Mouse (Mus musculus) heart, embryonic 15.5 days (tissue): ENCODE measurements around the gene Fitm1. TPM values are rescaled to one million over a fixed set of nuclear protein-coding genes. Genes with fewer than 3 reads are reported as not detected.

Source experiments
- ATAC-seq: fragments of 200-750 bp; cut with Nextera tagmentation; replicated peaks from 2 replicates; pipeline ENCODE4 v1.8.0; 2017; ENCODE audit warnings: low read depth, moderate TSS enrichment; ENCODE audit not compliant: insufficient number of reproducible peaks, insufficient read depth, low FRiP score
- H3K27ac ChIP-seq: fragments of 300-500 bp; sonication (generic); 2 replicates; pipeline ENCODE4 v1.5.1; 2015; ENCODE audit warnings: mild to moderate bottlenecking, inconsistent platforms
- H3K27me3 ChIP-seq: fragments of 300-500 bp; sonication (generic); 2 replicates; pipeline ENCODE4 v1.6.1; 2015; ENCODE audit warnings: inconsistent platforms
- H3K36me3 ChIP-seq: fragments of 300-500 bp; sonication (generic); 2 replicates; pipeline ENCODE4 v1.6.1; 2015; ENCODE audit warnings: mild to moderate bottlenecking, inconsistent platforms
- H3K4me1 ChIP-seq: fragments of 300-500 bp; sonication (generic); replicated peaks from 2 replicates; pipeline ENCODE4 v1.6.1; 2015; ENCODE audit warnings: inconsistent platforms
- H3K4me2 ChIP-seq: fragments of 300-500 bp; sonication (generic); 2 replicates; pipeline ENCODE4 v1.6.1; 2015; ENCODE audit warnings: inconsistent platforms, mild to moderate bottlenecking, moderate library complexity
- H3K4me3 ChIP-seq: fragments of 300-500 bp; sonication (generic); 2 replicates; pipeline ENCODE4 v1.5.1; 2015; ENCODE audit warnings: mild to moderate bottlenecking, inconsistent platforms
- H3K9ac ChIP-seq: fragments of 300-500 bp; sonication (generic); 2 replicates; pipeline ENCODE4 v1.6.1; 2015; ENCODE audit warnings: mild to moderate bottlenecking, inconsistent platforms
- H3K9me3 ChIP-seq: fragments of 300-500 bp; sonication (generic); replicated peaks from 2 replicates; pipeline ENCODE4 v1.6.1; 2016; ENCODE audit warnings: inconsistent platforms
- WGBS: fragments of 180-500 bp; shearing (Covaris S2); methylation state at CpG from one replicate; pipeline ENCODE4 v1.1.7; 2015; ENCODE audit warnings: mixed read lengths; 5-methylcytosine and 5-hydroxymethylcytosine counted together
- polyA plus RNA-seq: library from polyadenylated mRNA; unstranded; fragments of >200 nt; fragmentation: Nextera tagmentation; extraction: Ambion mirVana; gene quantifications from 2 replicates; pipeline ENCODE4 v1.2.1, GENCODE M21; 2015

The Fitm1 gene
- polyA plus RNA-seq, 1 experiment from 2014 or later: 81.7 TPM

- peaks cover 61% of the 10 kb centered on the region for H3K36me3 ChIP-seq
- no peaks in the 10 kb centered on the region for H3K27me3 ChIP-seq
- no peak for ATAC-seq
- peak within 1 kb of the TSS; percentile 55 for H3K4me3 ChIP-seq
- H3K9ac ChIP-seq: peak within 1 kb of the TSS; percentile 69
- WGBS: 83% methylated on average over 7 of the region's 7 CpGs
- H3K4me1 ChIP-seq: peaks cover 18% of the 10 kb centered on the region
- peak within 1 kb of the TSS; percentile 82 for H3K27ac ChIP-seq
- H3K4me2 ChIP-seq: peak within 1 kb of the TSS; percentile 75
- no peaks in the 10 kb centered on the region for H3K9me3 ChIP-seq
Measured at GRCm38 (mm10) chr14:55603271-55603632, 27.8 kb downstream of the Fitm1 start, which contains the start of gene Irf9. Gene Irf9 (plus strand): TSS chr14:55603571.

- H3K9me3 ChIP-seq: no peaks in the 10 kb centered on the region
- peak overlapping the region; percentile 69 for H3K9ac ChIP-seq
- peak overlapping the region; percentile 75 for H3K4me2 ChIP-seq
- H3K27ac ChIP-seq: peak overlapping the region; percentile 82
- peaks cover 59% of the 10 kb centered on the region for H3K36me3 ChIP-seq
- peak overlapping the region; percentile 55 for H3K4me3 ChIP-seq
- no peaks in the 10 kb centered on the region for H3K27me3 ChIP-seq
- peaks cover 18% of the 10 kb centered on the region for H3K4me1 ChIP-seq
- WGBS: 14% methylated on average over 19 of the region's 19 CpGs
- ATAC-seq: peak; percentile 82
Measured at GRCm38 (mm10) chr14:55603633-55604576, 28.5 kb downstream of the Fitm1 start.

GRCm38 (mm10) chr14:55604823-55605222 is 29.4 kb downstream of the Fitm1 start:
- H3K4me3 ChIP-seq: peak overlapping the region; percentile 55
- no peak for ATAC-seq
- no peaks in the 10 kb centered on the region for H3K27me3 ChIP-seq
- H3K9ac ChIP-seq: no peak overlapping the region
- H3K36me3 ChIP-seq: peaks cover 59% of the 10 kb centered on the region
- WGBS: 89% methylated on average over 11 of the region's 11 CpGs
- H3K27ac ChIP-seq: peak overlapping the region; percentile 82; the same call in 1 of the 2 replicates
- no peaks in the 10 kb centered on the region for H3K9me3 ChIP-seq
- H3K4me2 ChIP-seq: peak overlapping the region; percentile 75
- H3K4me1 ChIP-seq: peaks cover 18% of the 10 kb centered on the region

- ATAC-seq: no peak
- H3K9ac ChIP-seq: no peak overlapping the region
- H3K27ac ChIP-seq: no peak overlapping the region
- 79% methylated on average over 16 of the region's 16 CpGs for WGBS
- H3K9me3 ChIP-seq: no peaks in the 10 kb centered on the region
- H3K4me2 ChIP-seq: no peak overlapping the region
- H3K27me3 ChIP-seq: no peaks in the 10 kb centered on the region
- no peak overlapping the region for H3K4me3 ChIP-seq
- H3K4me1 ChIP-seq: peaks cover 18% of the 10 kb centered on the region
- peaks cover 57% of the 10 kb centered on the region for H3K36me3 ChIP-seq
Measured at GRCm38 (mm10) chr14:55605743-55606459, 30.5 kb downstream of the Fitm1 start.

- H3K36me3 ChIP-seq: peaks cover 35% of the 10 kb centered on the region
- peaks cover 23% of the 10 kb centered on the region for H3K4me1 ChIP-seq
- no peak overlapping the region for H3K4me3 ChIP-seq
- no peak for ATAC-seq
- H3K27me3 ChIP-seq: no peaks in the 10 kb centered on the region
- H3K27ac ChIP-seq: no peak overlapping the region
- no peak overlapping the region for H3K4me2 ChIP-seq
- H3K9me3 ChIP-seq: no peaks in the 10 kb centered on the region
- H3K9ac ChIP-seq: no peak overlapping the region
- 94% methylated on average over 6 of the region's 6 CpGs for WGBS
Measured at GRCm38 (mm10) chr14:55608339-55608738, 32.9 kb downstream of the Fitm1 start.

- H3K4me3 ChIP-seq: no peak overlapping the region
- no peaks in the 10 kb centered on the region for H3K27me3 ChIP-seq
- 30% methylated on average over 6 of the region's 6 CpGs for WGBS
- no peak overlapping the region for H3K4me2 ChIP-seq
- H3K27ac ChIP-seq: 0 out of 2 replicates have a peak overlapping the region, but pooled peaks have one; percentile 26
- no peak overlapping the region for H3K9ac ChIP-seq
- H3K36me3 ChIP-seq: peaks cover 15% of the 10 kb centered on the region
- no peaks in the 10 kb centered on the region for H3K9me3 ChIP-seq
- H3K4me1 ChIP-seq: peaks cover 9% of the 10 kb centered on the region
- ATAC-seq: no peak
Measured at GRCm38 (mm10) chr14:55613346-55613745, 37.9 kb downstream of the Fitm1 start.

- H3K4me1 ChIP-seq: peaks cover 15% of the 10 kb centered on the region
- no peaks in the 10 kb centered on the region for H3K9me3 ChIP-seq
- no peaks in the 10 kb centered on the region for H3K27me3 ChIP-seq
- peaks cover 3% of the 10 kb centered on the region for H3K36me3 ChIP-seq
- H3K4me2 ChIP-seq: no peak overlapping the region
- ATAC-seq: no peak
- no peak overlapping the region for H3K4me3 ChIP-seq
- no peak overlapping the region for H3K9ac ChIP-seq
- WGBS: 58% methylated on average over 7 of the region's 7 CpGs
- H3K27ac ChIP-seq: no peak overlapping the region
Measured at GRCm38 (mm10) chr14:55614565-55615178, 39.3 kb downstream of the Fitm1 start.

GRCm38 (mm10) chr14:55615876-55616275 is 40.5 kb downstream of the Fitm1 start:
- Histone ChIP-seq H3K9ac (no peak overlapping the region), H3K4me2 (no peak overlapping the region), H3K9me3 (no peaks in the 10 kb centered on the region), H3K4me3 (no peak overlapping the region), H3K36me3 (no peaks in the 10 kb centered on the region), H3K27me3 (no peaks in the 10 kb centered on the region), H3K27ac (no peak overlapping the region), H3K4me1 (peaks cover 15% of the 10 kb centered on the region)
- ATAC-seq: no peak
- 58% methylated on average over 2 of the region's 2 CpGs for WGBS

- Histone ChIP-seq H3K9me3 (no peaks in the 10 kb centered on the region), H3K4me3 (no peak overlapping the region), H3K36me3 (no peaks in the 10 kb centered on the region), H3K9ac (no peak overlapping the region), H3K4me1 (peaks cover 15% of the 10 kb centered on the region), H3K4me2 (no peak overlapping the region), H3K27me3 (no peaks in the 10 kb centered on the region), H3K27ac (no peak overlapping the region)
- no peak for ATAC-seq
- 82% methylated on average over 2 of the region's 2 CpGs for WGBS
Measured at GRCm38 (mm10) chr14:55616844-55617243, 41.4 kb downstream of the Fitm1 start.

GRCm38 (mm10) chr14:55617822-55618221 is 42.4 kb downstream of the Fitm1 start, which contains the start of gene Rec8:
Gene Rec8 (plus strand): TSS chr14:55618037.
- no peaks in the 10 kb centered on the region for H3K36me3 ChIP-seq
- ATAC-seq: peak; percentile 83
- H3K27ac ChIP-seq: no peak within 1 kb of the TSS
- H3K9ac ChIP-seq: peak within 1 kb of the TSS; percentile 29; the same call in 1 of the 2 replicates
- 15% methylated on average over 21 of the region's 21 CpGs for WGBS
- H3K4me2 ChIP-seq: peak within 1 kb of the TSS; percentile 56
- peaks cover 10% of the 10 kb centered on the region for H3K4me1 ChIP-seq
- H3K9me3 ChIP-seq: no peaks in the 10 kb centered on the region
- H3K27me3 ChIP-seq: no peaks in the 10 kb centered on the region
- H3K4me3 ChIP-seq: peak within 1 kb of the TSS; percentile 32
